Mouse (Mus musculus): ENCODE results near the gene Aven. TPM values are rescaled to one million over a fixed set of nuclear protein-coding genes. Genes with fewer than 3 reads are reported as not detected.

Aven gene
- polyA plus RNA-seq, 1 experiment from 2014 or later: 3.2 TPM

- Histone ChIP-seq H3K9me3 (ENCODE audit: control insufficient read depth, low read length) (no peaks in the 10 kb centered on the region), H3K27ac (replicated peaks; ENCODE audit: low read depth, low read length) (no peak overlapping the region), H3K4me2 (ENCODE audit: low read length) (no peak overlapping the region), H3K4me1 (ENCODE audit: control insufficient read depth, insufficient read depth, low read length) (no peaks in the 10 kb centered on the region), H3K9ac (replicated peaks; ENCODE audit: low read length) (no peak overlapping the region), H3K27me3 (ENCODE audit: control insufficient read depth, insufficient read depth, low read length) (no peaks in the 10 kb centered on the region), H3K36me3 (ENCODE audit: control insufficient read depth, insufficient read depth, low read length) (no peaks in the 10 kb centered on the region), H3K4me3 (replicated peaks; ENCODE audit: low read depth, low read length) (no peak overlapping the region)
- ATAC-seq (ENCODE audit: low FRiP score, low TSS enrichment) (no peak), DNase-seq (no peak)
- 68% methylated on average over 5 of the region's 5 CpGs for WGBS
These were observed 103.7 kb downstream of the Aven start for GRCm38 (mm10) chr2:112596415-112596814.

GRCm38 (mm10) chr2:112597064-112597463 is 104.3 kb downstream of the Aven start:
- no peak overlapping the region for H3K4me3 ChIP-seq (replicated peaks; ENCODE audit: low read depth, low read length)
- H3K4me1 ChIP-seq (ENCODE audit: control insufficient read depth, insufficient read depth, low read length): no peaks in the 10 kb centered on the region
- H3K9ac ChIP-seq (replicated peaks; ENCODE audit: low read length): no peak overlapping the region
- ATAC-seq (ENCODE audit: low FRiP score, low TSS enrichment): no peak
- 91% methylated on average over 1 of the region's 1 CpGs for WGBS
- no peaks in the 10 kb centered on the region for H3K9me3 ChIP-seq (ENCODE audit: control insufficient read depth, low read length)
- H3K27ac ChIP-seq (replicated peaks; ENCODE audit: low read depth, low read length): no peak overlapping the region
- H3K4me2 ChIP-seq (ENCODE audit: low read length): no peak overlapping the region
- DNase-seq: no peak
- no peaks in the 10 kb centered on the region for H3K36me3 ChIP-seq (ENCODE audit: control insufficient read depth, insufficient read depth, low read length)
- no peaks in the 10 kb centered on the region for H3K27me3 ChIP-seq (ENCODE audit: control insufficient read depth, insufficient read depth, low read length)

- H3K9ac ChIP-seq (replicated peaks; ENCODE audit: low read length): no peak overlapping the region
- DNase-seq (no peak), ATAC-seq (ENCODE audit: low FRiP score, low TSS enrichment) (no peak)
- no peaks in the 10 kb centered on the region for H3K4me1 ChIP-seq (ENCODE audit: control insufficient read depth, insufficient read depth, low read length)
- H3K4me2 ChIP-seq (ENCODE audit: low read length): no peak overlapping the region
- H3K27ac ChIP-seq (replicated peaks; ENCODE audit: low read depth, low read length): no peak overlapping the region
- H3K36me3 ChIP-seq (ENCODE audit: control insufficient read depth, insufficient read depth, low read length): no peaks in the 10 kb centered on the region
- no peaks in the 10 kb centered on the region for H3K9me3 ChIP-seq (ENCODE audit: control insufficient read depth, low read length)
- no peaks in the 10 kb centered on the region for H3K27me3 ChIP-seq (ENCODE audit: control insufficient read depth, insufficient read depth, low read length)
- WGBS: 30% methylated on average over 10 of the region's 10 CpGs
- no peak overlapping the region for H3K4me3 ChIP-seq (replicated peaks; ENCODE audit: low read depth, low read length)
These were observed 107.5 kb downstream of the Aven start for GRCm38 (mm10) chr2:112600222-112600621.

- 66% methylated on average over 8 of the region's 8 CpGs for WGBS
- H3K9me3 ChIP-seq (ENCODE audit: control insufficient read depth, low read length): no peaks in the 10 kb centered on the region
- no peaks in the 10 kb centered on the region for H3K27me3 ChIP-seq (ENCODE audit: control insufficient read depth, insufficient read depth, low read length)
- H3K27ac ChIP-seq (replicated peaks; ENCODE audit: low read depth, low read length): no peak overlapping the region
- H3K4me2 ChIP-seq (ENCODE audit: low read length): no peak overlapping the region
- no peak for ATAC-seq (ENCODE audit: low FRiP score, low TSS enrichment)
- no peaks in the 10 kb centered on the region for H3K36me3 ChIP-seq (ENCODE audit: control insufficient read depth, insufficient read depth, low read length)
- H3K9ac ChIP-seq (replicated peaks; ENCODE audit: low read length): no peak overlapping the region
- no peak overlapping the region for H3K4me3 ChIP-seq (replicated peaks; ENCODE audit: low read depth, low read length)
- H3K4me1 ChIP-seq (ENCODE audit: control insufficient read depth, insufficient read depth, low read length): no peaks in the 10 kb centered on the region
- DNase-seq: no peak
These were observed 109.7 kb downstream of the Aven start for GRCm38 (mm10) chr2:112602487-112602886.

GRCm38 (mm10) chr2:112606536-112606935 is 113.8 kb downstream of the Aven start:
- Histone ChIP-seq H3K27ac (replicated peaks; ENCODE audit: low read depth, low read length) (no peak overlapping the region), H3K9me3 (ENCODE audit: control insufficient read depth, low read length) (no peaks in the 10 kb centered on the region), H3K36me3 (ENCODE audit: control insufficient read depth, insufficient read depth, low read length) (no peaks in the 10 kb centered on the region), H3K27me3 (ENCODE audit: control insufficient read depth, insufficient read depth, low read length) (no peaks in the 10 kb centered on the region), H3K4me2 (ENCODE audit: low read length) (no peak overlapping the region), H3K4me3 (replicated peaks; ENCODE audit: low read depth, low read length) (no peak overlapping the region), H3K4me1 (ENCODE audit: control insufficient read depth, insufficient read depth, low read length) (no peaks in the 10 kb centered on the region), H3K9ac (replicated peaks; ENCODE audit: low read length) (no peak overlapping the region)
- DNase-seq (no peak), ATAC-seq (ENCODE audit: low FRiP score, low TSS enrichment) (no peak)
- 87% methylated on average over 3 of the region's 3 CpGs for WGBS

GRCm38 (mm10) chr2:112612628-112613027 is 119.9 kb downstream of the Aven start:
- no peak for ATAC-seq (ENCODE audit: low FRiP score, low TSS enrichment)
- H3K27ac ChIP-seq (replicated peaks; ENCODE audit: low read depth, low read length): no peak overlapping the region
- H3K4me1 ChIP-seq (ENCODE audit: control insufficient read depth, insufficient read depth, low read length): no peaks in the 10 kb centered on the region
- no peaks in the 10 kb centered on the region for H3K9me3 ChIP-seq (ENCODE audit: control insufficient read depth, low read length)
- H3K4me3 ChIP-seq (replicated peaks; ENCODE audit: low read depth, low read length): no peak overlapping the region
- WGBS: 86% methylated on average over 3 of the region's 3 CpGs
- H3K36me3 ChIP-seq (ENCODE audit: control insufficient read depth, insufficient read depth, low read length): no peaks in the 10 kb centered on the region
- H3K9ac ChIP-seq (replicated peaks; ENCODE audit: low read length): no peak overlapping the region
- no peak overlapping the region for H3K4me2 ChIP-seq (ENCODE audit: low read length)
- no peak for DNase-seq
- no peaks in the 10 kb centered on the region for H3K27me3 ChIP-seq (ENCODE audit: control insufficient read depth, insufficient read depth, low read length)

GRCm38 (mm10) chr2:112614375-112614774 is 121.6 kb downstream of the Aven start:
- no peak overlapping the region for H3K27ac ChIP-seq (replicated peaks; ENCODE audit: low read depth, low read length)
- H3K4me1 ChIP-seq (ENCODE audit: control insufficient read depth, insufficient read depth, low read length): no peaks in the 10 kb centered on the region
- DNase-seq (no peak), ATAC-seq (ENCODE audit: low FRiP score, low TSS enrichment) (no peak)
- no peaks in the 10 kb centered on the region for H3K36me3 ChIP-seq (ENCODE audit: control insufficient read depth, insufficient read depth, low read length)
- H3K27me3 ChIP-seq (ENCODE audit: control insufficient read depth, insufficient read depth, low read length): no peaks in the 10 kb centered on the region
- H3K9me3 ChIP-seq (ENCODE audit: control insufficient read depth, low read length): no peaks in the 10 kb centered on the region
- H3K4me2 ChIP-seq (ENCODE audit: low read length): no peak overlapping the region
- no peak overlapping the region for H3K4me3 ChIP-seq (replicated peaks; ENCODE audit: low read depth, low read length)
- no peak overlapping the region for H3K9ac ChIP-seq (replicated peaks; ENCODE audit: low read length)
- WGBS: 87% methylated on average over 7 of the region's 7 CpGs

GRCm38 (mm10) chr2:112617206-112617605 is 124.4 kb downstream of the Aven start:
- Histone ChIP-seq H3K9me3 (ENCODE audit: control insufficient read depth, low read length) (no peaks in the 10 kb centered on the region), H3K36me3 (ENCODE audit: control insufficient read depth, insufficient read depth, low read length) (no peaks in the 10 kb centered on the region), H3K4me1 (ENCODE audit: control insufficient read depth, insufficient read depth, low read length) (no peaks in the 10 kb centered on the region), H3K4me3 (replicated peaks; ENCODE audit: low read depth, low read length) (no peak overlapping the region), H3K4me2 (ENCODE audit: low read length) (no peak overlapping the region), H3K9ac (replicated peaks; ENCODE audit: low read length) (no peak overlapping the region), H3K27ac (replicated peaks; ENCODE audit: low read depth, low read length) (no peak overlapping the region), H3K27me3 (ENCODE audit: control insufficient read depth, insufficient read depth, low read length) (no peaks in the 10 kb centered on the region)
- 7% methylated on average over 3 of the region's 3 CpGs for WGBS
- DNase-seq (no peak), ATAC-seq (ENCODE audit: low FRiP score, low TSS enrichment) (no peak)

- ATAC-seq (ENCODE audit: low FRiP score, low TSS enrichment) (no peak), DNase-seq (no peak)
- H3K4me3 ChIP-seq (replicated peaks; ENCODE audit: low read depth, low read length): no peak overlapping the region
- no peaks in the 10 kb centered on the region for H3K36me3 ChIP-seq (ENCODE audit: control insufficient read depth, insufficient read depth, low read length)
- no peaks in the 10 kb centered on the region for H3K9me3 ChIP-seq (ENCODE audit: control insufficient read depth, low read length)
- 90% methylated on average over 3 of the region's 3 CpGs for WGBS
- no peaks in the 10 kb centered on the region for H3K4me1 ChIP-seq (ENCODE audit: control insufficient read depth, insufficient read depth, low read length)
- no peaks in the 10 kb centered on the region for H3K27me3 ChIP-seq (ENCODE audit: control insufficient read depth, insufficient read depth, low read length)
- no peak overlapping the region for H3K27ac ChIP-seq (replicated peaks; ENCODE audit: low read depth, low read length)
- no peak overlapping the region for H3K4me2 ChIP-seq (ENCODE audit: low read length)
- H3K9ac ChIP-seq (replicated peaks; ENCODE audit: low read length): no peak overlapping the region
These were observed 132.4 kb downstream of the Aven start for GRCm38 (mm10) chr2:112625156-112625555.
